Mouse (Mus musculus) liver, adult 2 months (tissue): ENCODE data around the gene Lag3.
A peak's percentile ranks its signal among the peaks of the same experiment; 100 is the strongest.

Experiments used
- CTCF ChIP-seq: fragments of 200-500 bp; IDR thresholded peaks from 2 replicates; pipeline ENCODE4 v1.5.1; 2011; ENCODE audit warnings: low read depth, low read length, control low read depth
- POLR2A ChIP-seq: fragments of 200-500 bp; IDR thresholded peaks from 2 replicates; pipeline ENCODE4 v1.6.1; 2011; ENCODE audit warnings: low read length, control low read depth; ENCODE audit not compliant: insufficient read depth; ENCODE audit errors: extremely low read depth

- TF ChIP-seq CTCF (peak; percentile 58), POLR2A (peak; percentile 64; the same call in 1 of the 2 replicates)
These were observed 7.1 kb downstream of the Lag3 start for GRCm38 (mm10) chr6:124904161-124904981.
